Mouse (Mus musculus) small intestine, adult 2 months (tissue): ENCODE measurements around the gene Tenm3.

Experiments
- CTCF ChIP-seq: fragments of 200-500 bp; IDR thresholded peaks from 2 replicates; pipeline ENCODE4 v1.5.1; 2012; ENCODE audit warnings: low read depth, mild to moderate bottlenecking, control low read depth, inconsistent platforms, low read length, moderate library complexity, mixed read lengths; ENCODE audit not compliant: insufficient replicate concordance, insufficient read length; ENCODE audit errors: extremely low read depth
- POLR2A ChIP-seq: fragments of 200-500 bp; IDR thresholded peaks from 2 replicates; pipeline ENCODE4 v1.6.1; 2012; ENCODE audit warnings: low read depth, mild to moderate bottlenecking, control low read depth, inconsistent platforms, low read length, moderate library complexity

GRCm38 (mm10) chr8:48552306-48552705, 291.4 kb downstream of the Tenm3 start:
- TF ChIP-seq CTCF (no peak), POLR2A (no peak)
